Mouse (Mus musculus): ENCODE measurements around the gene Cops4.

The Cops4 gene

DNA sequence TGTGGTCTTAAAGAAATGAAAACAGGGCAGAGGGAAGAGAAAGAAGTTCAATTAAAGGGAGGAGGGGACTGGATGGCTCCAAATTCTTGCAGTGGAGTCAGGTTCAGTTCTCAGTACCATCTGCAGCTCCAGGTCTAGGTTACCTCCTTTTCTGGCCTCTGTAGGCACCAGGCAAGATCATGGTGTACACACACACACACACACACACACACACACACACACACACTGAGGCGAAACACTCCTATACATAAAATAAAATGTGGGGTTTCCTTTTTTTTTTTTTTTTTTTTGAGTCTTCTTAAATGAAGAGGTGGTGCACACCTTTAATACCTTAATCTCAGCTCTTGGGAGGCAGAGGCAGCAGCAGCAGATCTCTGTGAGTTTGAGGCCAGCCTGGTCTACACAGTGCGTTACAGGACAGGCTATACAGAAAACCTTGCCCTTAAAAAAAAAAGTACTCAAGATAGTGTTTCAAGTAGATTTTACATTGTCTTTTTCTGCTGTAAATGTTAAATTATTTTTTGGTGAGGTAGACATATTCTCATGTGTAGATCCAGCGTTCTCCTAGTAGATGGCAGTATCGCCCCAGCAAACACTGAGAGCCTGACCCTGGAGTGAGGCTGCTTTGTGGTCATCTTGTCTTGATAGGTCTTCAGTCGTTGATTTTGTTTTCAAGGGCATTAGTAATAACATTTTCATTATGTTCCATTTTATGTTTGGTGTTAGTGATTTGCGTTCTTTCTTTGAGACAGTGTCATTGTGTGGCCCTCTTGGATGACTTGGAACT is 28.4 kb downstream of the Cops4 start:
- no peak for DNase-seq (ENCODE audit: low spot score in 2 of 2)

DNA sequence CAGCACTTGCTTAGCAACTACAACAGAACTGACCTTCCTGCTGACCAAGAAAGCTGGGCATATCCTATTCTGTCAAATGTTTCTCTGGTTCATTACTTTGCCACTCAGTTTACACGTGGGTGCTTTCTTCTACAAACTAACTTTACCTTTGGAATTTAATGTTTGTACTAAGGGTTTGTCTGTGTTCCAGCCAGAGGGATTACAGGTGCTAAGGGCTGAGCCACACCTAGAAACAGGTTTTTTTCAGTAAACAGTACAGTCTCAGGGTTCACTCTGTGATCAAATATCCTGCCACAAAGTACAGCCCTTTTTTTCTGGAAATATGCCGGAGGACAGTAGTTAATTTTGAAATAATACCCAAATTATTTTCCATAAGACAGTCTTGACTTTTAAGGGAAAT is 30.1 kb downstream of the Cops4 start:
- no peak for DNase-seq (ENCODE audit: low spot score in 2 of 2)

DNA sequence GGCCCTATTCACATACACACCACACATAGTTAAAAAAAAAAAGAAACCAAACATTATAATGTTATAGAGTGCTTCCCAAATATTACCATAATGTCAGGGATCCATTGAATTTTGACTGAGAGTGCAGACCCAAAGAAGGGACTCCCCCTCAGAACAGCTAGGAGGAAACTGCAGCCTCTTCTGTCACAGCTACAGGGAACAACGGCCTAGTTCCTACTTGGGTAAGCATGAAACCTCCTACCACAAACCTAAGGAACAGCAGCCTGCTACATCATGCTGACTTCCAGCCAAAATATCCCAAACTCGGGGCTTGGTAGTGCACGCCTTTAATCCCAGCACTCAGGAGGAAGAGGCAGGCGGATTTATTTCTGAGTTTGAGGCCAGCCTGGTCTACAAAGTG is 31.2 kb downstream of the Cops4 start:
- no peak for DNase-seq (ENCODE audit: low spot score in 2 of 2)

DNA sequence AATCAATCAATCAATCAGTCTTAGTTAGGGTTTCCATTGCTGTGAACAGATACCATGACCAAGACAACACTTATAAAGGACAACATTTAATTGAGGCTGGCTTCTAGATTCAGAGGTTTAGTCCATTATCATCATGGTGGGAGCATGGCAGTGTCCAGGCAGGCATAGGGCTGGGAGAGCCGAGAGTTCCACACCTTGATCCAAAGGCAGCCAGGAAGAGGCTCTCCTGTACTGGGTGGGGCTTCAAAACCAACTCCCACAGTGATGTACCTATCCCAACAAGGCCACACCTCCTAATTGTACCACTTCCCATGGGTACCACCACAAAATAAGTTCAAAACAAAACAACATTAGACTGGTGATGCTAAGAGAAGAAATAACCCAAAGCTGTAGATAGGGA is 32.0 kb downstream of the Cops4 start:
- no peak for DNase-seq (ENCODE audit: low spot score in 2 of 2)

DNA sequence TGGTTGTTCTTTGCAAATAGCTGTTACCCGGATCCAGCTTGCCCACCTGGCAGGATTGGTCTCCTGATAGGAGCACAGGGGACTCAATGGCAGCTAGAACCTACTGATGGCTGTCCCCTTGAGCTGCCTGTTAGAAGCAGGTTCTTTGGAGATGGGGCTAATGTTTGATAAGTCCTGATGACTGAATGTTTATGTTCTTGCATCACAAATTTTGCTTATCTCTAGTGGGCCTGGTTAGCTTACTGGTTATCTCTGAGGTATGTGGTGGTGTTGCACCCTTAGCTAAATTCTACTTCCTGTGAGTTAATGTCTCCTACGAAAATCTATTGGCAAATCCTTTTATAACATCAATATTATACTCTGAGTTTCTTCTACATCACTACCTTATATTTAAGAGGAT is 33.8 kb downstream of the Cops4 start:
- DNase-seq (ENCODE audit: low spot score in 2 of 2) = no peak

DNA sequence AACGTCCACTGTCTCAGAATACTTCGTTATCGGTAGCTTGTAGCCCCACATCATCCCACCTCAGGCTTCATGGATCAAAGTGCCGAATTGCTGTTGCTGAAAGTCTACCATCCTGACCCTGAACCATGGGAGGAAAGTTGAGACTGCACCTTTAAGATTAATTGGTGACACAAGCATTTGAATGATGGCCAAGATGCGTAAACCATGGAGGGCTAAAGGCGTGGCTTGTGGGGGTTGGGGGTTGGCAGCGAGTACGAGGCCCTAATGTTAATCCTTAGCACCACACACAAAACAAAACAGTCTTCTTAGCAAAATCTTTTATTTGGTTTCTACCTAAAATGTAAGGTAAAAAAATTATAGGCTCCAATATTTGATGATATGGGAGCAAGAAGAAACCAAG is 35.3 kb downstream of the Cops4 start:
- no peak for DNase-seq (ENCODE audit: low spot score in 2 of 2)

DNA sequence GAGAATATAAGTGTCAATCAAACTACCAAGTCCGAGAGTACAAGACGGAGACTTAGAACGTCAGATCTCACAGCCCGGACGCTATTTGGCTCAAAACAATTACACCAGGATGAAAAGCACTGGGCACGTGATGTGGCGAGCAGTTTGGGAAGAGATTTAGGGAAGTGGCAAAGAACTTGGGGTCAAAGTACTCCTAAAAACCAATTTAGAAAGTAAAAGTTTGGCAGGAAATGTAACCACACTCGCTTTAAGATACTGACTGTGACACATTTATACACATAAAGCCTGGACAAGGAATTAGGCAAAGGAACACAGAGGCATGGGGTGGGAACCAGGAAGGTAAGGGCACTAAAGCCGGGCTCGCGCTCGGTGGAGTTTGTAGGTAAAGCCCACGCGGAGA is 38.9 kb downstream of the Cops4 start:
- no peak for DNase-seq (ENCODE audit: low spot score in 2 of 2)

DNA sequence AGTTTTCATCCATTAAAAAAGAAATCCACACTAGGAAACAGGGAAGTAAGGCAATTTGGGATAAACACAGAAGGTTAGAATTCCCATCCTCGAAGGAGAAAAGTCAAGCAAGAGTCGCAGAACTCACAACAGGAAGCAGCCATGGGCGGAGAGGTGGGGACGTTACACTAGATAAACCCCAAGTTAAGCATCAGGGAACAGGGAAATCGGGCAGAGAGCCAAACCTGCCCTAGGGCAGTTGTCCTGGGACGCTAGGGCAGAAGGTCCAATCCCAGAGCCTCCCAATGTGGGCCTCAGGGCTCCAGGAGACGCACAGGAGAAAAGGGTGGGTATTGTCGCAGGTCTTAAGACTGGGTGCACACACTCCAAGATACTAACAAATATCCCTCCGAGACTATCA is 39.4 kb downstream of the Cops4 start:
- no peak for DNase-seq (ENCODE audit: low spot score in 2 of 2)

DNA sequence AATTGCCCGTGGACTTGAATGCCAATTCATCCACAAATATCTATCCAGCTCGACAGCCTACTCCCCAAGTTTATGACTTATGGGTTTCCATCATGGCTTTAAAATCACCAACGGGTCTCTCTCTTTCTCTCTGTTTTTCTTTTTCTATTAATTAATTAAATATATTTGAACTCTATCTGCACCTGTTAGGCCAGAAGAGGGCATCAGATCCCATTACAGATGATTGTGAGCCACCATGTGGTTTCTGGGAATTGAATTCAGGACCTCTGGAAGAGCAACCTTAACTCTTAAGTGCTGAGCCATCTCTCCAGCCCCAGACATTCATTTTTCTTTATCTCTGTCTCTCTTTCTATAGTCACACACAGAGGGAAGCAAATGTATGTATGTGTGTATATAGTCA is 40.7 kb downstream of the Cops4 start:
- no peak for DNase-seq (ENCODE audit: low spot score in 2 of 2)

DNA sequence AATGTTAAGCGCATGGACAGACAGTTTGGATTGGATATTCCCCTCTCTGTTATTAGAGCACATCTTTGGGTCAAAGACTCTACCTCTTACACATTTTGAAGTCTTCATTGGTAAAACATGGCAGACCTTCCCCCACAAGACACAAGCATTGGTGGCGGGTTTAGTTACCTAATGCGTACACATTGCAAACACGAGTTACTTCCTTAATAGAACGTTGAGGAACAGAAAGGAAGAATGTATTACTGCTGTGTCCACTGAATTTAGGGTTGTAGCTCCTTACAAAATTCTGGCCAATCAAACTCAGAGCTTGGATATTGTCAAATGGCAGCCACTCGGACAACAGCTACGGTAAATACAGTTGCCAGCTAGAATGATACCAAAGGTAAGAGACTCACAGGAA is 41.2 kb downstream of the Cops4 start:
- DNase-seq (ENCODE audit: low spot score in 2 of 2) = no peak

DNA sequence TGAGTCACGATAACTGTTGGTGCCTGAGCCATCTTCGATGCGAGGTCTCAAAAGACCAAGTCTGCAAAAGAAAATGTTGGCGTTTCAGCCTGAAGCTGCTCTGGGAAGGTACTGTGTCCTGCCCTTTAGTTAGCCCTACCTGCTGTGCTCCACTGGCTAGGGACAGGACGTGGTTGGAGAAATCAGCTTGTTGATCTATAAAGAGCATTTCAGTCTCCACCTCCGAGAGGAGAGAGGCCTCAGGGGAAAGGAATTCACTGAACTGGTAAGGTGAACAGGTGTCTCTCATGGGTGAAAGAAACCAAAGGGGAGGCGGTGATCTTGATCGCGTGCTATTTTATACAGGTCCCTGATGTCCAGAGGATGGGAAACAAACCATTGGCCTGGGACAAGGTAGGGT is 44.6 kb downstream of the Cops4 start:
- DNase-seq (ENCODE audit: low spot score in 2 of 2) = no peak

DNA sequence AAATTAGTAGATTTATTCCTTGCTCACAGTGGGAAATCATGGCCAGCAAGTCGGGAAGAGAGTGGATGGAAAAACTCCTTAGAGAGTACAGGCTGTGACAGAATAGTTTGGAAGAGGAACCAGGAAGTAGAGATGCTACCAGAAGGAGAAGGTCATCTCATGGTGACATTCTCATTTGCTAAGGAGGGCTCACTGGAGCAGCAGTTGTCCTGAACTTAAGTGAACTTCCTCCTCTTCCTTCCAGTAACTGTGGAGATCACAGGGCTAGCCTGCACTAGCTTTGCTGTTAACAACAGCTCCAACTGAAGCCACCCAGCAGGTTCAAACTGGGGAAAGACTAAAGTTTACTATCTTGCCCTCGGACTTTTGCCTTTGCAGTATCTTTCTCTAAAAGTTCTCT is 48.7 kb downstream of the Cops4 start:
- DNase-seq (ENCODE audit: low spot score in 2 of 2) = peak in 1 of 2 experiments; percentile 16

DNA sequence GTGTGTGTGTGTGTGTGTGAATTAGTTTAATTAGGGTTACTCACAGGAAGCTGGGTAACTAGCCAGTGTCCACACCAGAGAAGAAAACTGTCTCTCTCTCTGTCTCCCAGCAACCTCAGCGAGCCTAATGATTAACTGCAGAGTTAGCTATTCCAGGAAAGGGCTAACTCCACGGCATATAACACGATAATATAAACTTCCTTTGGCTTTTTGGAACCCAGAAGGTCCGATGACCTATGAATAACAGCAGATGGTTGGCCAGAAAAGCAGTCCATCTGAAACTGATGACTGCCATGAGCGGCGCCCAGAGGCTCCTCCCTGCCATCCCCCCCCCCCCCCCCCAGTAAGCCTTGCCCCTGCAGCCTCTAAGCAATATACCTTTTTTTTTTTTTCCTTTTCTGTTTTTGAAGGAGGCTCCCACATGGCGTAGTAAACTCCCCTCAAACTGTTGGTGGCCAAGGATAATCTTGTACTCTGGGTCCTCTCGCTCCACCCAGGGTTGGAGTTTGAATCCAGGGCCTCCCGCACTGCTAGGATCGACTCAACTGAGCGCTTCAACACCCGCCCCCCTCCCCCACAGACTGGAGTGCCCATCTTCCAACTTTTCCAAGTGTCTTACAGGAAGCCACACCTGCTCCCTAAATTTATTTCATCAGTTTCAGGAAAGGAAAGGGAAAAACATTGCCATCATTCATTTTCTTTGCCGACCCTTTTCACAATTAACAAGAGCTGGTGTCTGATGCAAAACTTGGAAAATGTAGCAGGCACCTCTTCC is 49.3 kb downstream of the Cops4 start:
- no peak for DNase-seq (ENCODE audit: low spot score in 2 of 2)

DNA sequence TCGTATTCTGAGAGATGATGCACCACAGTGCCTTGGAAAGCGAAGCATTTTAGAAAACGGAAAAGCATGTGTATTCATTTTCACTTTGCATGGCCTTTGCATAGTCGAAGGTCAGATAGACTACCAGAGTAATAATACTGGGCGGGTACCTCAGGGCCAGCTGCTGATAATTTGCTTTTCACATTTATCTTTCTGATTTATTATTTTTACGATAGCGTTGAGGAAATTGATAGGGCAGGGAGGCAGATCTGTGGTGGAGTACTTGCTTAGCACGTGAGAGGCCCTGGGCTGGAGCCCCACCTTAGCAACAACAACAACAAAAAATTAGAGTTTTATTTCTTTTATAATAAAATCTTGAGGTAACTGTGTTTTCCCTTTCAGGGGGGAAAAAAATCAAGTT is 50.1 kb downstream of the Cops4 start:
- DNase-seq (ENCODE audit: low spot score in 2 of 2) = no peak

DNA sequence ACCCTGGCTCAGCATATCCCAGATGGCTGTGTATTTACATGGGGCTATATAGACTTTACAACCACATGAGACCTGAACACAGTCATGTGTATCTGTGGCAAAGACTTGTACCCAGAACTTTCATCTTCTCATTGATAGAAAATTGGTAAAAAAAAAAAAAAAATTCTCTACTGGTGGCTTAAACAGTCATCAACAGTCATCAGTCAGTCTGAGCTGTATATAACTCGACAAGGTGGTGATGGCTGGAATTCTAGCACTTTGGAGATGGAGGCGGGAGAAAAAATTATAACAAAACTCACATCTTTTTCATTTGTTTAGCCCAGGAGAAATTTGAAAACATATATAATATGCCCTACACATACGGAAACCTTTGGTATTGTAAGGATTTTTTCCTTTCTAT is 50.7 kb downstream of the Cops4 start:
- DNase-seq (ENCODE audit: low spot score in 2 of 2) = no peak

DNA sequence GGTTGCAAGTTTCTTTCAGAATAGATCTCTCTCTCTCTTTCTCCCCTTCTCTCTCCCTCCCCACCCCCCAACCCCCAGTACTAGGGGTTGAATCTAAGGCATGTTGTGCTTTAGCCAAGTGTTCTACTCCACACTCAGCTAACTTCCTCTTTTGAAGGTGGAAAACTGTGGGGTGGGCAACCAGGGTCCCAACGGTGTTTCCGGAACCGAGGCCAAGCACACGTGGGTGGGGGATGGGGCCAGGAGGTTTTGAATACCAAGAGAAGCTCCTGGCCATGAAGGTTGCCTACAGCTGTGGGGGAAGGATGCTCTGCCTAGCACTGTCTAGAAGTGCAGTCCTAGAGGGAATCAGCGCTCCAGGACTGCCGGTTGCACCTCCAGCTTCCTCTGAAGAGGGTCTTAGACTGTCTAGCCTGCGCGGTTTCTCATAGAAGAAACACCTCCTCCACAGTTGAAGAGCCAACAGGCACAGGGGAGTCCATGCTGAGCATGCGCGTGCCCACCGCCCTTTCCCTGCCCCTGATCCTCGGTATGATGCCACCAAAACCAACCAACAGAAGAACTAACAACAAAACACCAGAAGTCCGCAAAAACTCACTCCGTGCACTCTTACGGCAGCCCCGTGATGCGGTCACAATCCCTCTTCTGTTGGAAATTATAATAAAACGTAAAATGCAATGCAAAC is 51.3 kb downstream of the Cops4 start:
- DNase-seq (ENCODE audit: low spot score in 2 of 2) = no peak

DNA sequence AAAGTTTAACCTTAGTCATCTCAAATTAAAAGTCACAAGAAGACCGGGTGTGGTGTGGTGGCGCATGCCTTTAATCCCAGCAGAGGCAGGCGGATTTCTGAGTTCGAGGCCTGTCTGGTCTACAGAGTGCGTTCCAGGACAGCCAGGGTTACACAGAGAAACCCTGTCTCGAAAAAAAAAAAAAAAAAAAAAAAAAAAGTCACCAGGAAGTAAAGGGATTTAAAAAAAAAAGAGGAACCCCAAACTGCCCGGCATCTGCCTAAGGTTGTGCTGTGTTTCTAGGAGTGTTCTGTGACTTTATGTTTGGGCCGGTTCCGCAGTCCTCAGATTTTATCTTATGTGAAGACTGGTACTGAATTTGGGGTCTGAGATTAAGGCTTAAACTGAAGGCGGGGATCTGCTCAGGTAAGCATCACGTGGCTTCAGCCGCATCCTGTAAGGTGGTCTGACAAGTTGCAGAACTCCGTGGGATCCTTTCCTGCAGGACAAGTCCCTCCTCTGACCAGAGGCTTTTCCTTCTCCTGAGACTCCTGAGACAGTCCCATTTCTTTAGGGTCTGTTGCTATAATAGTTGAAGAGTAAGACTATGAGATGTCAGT is 52.0 kb downstream of the Cops4 start:
- no peak for DNase-seq (ENCODE audit: low spot score in 2 of 2)

DNA sequence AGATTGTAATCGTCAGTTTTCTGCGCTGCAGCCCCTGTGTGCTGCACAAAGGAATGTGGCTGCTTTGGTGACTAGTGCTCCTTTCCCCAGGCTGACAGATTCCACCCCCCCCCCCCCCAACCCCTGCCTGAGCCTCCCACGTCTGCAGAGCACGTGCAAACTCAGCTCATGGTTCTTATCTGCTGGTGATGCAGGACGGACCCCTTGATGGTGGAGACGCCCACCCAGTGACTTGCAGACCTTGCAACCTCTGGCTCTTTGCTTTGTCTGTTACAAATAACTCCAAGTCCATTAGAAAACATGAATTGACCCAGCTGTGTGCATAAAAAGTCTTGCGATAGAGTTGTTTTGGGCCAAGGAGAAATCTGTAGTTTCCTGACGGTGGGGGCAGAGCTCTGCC is 52.6 kb downstream of the Cops4 start:
- DNase-seq (ENCODE audit: low spot score in 2 of 2) = no peak

DNA sequence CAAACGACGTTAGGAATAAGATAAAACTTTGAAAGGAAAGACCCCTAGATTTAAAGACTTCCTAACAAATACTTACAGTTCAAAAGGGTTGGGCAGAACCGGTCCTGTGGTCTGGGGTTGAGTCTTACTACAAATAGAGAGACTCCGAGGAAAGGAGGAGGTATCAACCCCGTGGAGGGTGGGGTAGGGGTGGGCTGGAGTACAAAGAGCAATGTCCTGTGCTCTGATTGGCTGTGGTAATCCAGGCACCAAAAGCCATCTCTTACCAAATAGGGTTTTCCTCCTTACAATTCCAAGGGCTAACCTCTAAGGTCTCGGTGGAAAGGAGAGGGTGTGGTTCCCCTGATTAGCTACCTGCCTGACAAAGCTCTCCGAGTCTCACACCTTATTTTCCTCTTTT is 54.0 kb downstream of the Cops4 start, which contains the start of gene Plac8:
Gene Plac8 (minus strand): TSS at position 177 of the 400 bp plus-strand sequence.
- DNase-seq (ENCODE audit: low spot score in 2 of 2) = no peak

DNA sequence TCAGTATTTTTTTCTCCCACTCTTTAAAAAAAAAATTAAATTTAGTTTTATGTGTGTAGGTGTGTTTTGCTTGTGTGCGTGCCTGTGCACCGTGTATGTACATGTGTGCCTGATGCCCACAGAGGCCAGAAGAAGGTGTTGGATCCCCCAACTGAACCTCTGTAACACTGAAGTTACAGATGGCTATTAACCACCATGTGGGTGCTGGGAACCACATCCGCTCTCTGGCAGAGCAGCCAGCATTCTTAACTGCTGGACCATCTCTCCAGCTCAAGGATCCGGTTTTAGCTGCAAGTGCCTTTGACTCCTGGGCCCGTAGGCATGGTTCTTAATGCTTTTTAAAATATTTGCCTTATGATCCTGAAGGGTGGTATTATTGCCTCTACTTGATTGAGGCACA is 55.1 kb downstream of the Cops4 start:
- DNase-seq (ENCODE audit: low spot score in 2 of 2) = no peak

DNA sequence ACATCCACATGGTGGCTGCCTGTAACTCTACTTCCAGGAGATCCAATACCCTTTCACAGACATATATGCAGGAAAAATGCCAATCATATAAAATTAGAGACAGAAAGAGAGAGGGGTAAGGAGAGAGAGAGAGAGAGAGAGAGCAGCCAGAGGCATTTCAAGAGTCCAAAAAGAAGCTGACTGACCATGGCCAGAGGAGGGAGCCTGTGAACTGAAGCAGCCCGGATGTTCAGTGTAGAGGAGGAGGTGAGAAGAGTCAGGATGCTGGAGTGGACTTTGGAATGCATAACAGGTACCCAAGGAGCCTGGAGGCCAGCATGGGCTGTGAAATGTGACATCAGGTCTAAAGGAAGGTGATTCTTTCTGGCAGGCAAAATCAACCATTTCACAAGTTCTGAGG is 56.7 kb downstream of the Cops4 start:
- no peak for DNase-seq (ENCODE audit: low spot score in 2 of 2)

DNA sequence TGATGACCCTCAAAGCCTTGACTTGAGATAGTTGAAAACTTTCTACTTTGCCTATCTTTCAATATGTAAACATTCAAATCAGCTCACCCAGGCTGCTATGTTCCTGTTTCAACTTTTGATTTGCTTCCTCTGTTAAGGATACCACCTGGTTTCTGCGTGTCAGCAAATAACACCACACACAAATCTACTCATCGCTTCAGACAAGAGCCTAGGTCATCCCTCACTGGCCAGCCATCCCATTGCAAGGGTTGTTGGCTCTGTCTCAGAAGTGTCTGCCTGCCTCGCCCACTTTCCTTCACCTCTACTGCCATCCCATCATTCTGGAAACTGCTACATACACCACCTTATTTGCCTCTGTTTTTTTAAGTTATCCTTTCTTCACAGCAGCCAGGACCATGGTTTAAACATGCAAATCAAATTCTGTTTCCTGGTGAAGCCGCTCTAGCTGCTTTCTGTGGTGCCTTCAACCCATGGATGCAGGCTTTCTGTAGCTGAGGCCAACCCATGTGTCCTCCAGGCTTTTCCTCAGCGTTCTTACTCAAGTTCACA is 60.8 kb downstream of the Cops4 start:
- no peak for DNase-seq (ENCODE audit: low spot score in 2 of 2)

Data from heart, adult 9 months (tissue).